Mouse (Mus musculus) embryo, embryonic 10 days (tissue): ENCODE results near the gene Abr.

Experiments
- DNase-seq: peaks from one replicate; pipeline ENCODE4 v3.0.0-alpha.2; 2015; ENCODE audit warnings: low spot score

Abr gene

DNA sequence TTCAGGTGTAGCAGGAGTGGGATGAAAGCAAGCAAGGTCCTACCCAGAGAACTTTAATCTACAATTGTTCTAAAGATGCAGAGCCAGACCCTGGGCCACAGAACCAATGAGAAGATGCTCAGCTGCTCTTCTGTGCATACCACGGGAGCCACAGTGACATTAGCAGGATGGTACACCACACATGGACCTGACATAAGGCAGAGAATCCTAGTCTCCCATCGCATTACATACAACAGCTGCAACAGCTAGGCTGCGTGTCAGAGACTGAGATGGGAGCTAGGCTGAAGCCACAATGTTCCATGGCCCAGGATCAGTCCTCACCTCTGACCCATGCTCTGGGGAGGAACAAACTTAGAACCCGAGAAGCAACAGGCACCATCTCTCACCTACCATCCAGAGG is 104.0 kb downstream of the Abr start:
- no peak for DNase-seq

DNA sequence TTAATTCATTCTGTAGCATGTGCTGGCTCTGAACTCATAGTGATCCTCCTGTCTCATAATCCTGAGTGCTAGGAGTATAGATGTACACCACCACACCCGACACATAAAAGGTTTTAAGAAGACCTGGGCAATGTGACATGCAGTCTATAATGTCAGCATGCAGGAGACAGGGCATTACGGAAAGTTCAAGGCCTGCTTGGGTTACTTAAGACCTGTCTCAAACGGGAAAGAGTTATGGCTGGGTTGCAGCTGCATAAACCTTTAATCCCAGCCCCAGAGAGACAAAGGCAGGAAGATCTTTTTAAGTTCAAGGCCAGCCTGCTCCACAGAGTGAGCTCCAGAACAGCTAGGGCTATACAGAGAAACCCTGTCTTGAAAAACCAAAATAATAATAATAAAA is 105.2 kb downstream of the Abr start:
- DNase-seq, result no peak

DNA sequence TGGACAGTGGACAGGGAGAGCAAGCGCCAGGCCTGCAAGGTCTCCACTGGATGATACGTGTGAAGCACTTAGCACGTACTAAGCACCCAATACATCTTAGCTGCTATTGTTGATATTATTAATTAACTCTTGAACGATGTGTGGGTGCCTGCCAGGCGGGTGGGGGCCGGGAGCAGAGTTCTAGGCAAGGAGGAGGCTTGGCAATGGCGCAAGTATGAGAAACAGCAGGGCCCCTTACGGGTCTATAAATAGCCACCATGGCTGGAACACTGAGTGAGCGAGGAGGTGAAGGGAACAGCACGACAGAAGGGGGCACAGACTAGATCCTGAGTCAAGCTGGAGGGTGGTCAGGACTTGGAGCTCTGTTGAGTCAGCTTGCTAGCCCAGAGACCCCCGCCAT is 107.0 kb downstream of the Abr start:
- DNase-seq, result no peak

DNA sequence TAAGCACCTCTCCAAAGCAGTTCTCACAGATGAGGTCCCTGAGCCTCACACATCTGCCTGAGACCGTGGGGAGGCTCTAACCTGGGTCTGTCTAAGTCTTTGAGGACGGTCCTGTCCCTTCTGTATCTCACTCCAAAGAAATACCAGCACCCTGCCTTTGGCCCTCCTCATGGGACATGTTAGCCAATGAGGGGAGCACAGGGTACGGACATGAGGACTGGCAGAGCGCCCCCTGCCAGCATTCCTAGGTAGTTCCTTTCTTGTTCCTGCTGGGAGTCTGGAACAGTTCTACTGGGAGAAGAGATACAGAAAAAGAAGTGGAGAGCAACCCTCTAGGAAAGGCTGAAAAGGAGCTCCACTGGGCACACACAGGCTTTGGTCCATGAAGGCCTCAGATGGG is 111.1 kb downstream of the Abr start:
- peak; percentile 46 for DNase-seq

DNA sequence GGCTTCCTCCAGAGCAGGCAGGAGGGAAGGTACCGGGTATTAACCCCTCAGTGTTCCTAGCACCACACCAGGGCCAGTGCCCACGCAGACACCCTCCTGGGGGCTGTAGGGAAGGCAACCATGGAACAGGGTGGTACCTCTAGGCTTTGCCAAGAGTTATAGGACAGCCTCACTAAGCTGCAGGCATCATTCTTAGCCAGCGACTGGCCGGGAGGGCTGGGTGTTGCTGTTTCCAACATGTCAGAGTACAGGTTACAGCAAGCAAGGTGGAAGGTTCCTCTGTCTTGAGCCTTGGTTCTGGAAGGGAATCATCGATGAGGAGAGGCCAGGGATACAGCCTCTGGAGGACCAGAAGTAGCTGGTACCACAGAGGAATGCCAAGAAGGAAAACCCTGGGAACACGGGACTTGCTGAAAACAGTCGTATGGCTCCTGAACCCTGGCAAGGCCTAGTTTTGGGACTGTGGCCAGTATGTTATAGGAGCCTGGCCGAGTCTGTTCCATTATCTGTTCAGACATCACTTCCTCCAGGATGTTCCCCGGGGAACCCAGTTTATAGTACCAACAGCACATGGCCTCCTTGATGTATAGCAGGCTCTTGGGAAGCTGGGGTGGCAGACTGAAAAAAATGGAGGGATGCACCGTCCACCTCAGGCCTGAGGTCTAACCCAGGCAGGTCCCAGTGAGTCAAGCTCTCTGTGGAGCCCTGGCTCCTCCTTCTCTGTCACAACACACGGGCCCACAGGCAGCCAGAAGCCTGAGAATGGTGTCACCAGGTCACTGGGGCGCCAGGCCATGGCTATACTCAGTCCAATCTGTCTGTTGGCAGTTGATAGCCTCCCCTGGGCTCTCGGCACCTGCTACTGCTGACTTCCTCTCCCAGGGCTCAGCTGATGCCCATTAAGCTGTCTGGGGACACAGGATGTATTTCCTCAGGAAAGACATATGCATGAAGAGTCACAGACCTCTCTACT is 112.1 kb downstream of the Abr start:
- no peak for DNase-seq

DNA sequence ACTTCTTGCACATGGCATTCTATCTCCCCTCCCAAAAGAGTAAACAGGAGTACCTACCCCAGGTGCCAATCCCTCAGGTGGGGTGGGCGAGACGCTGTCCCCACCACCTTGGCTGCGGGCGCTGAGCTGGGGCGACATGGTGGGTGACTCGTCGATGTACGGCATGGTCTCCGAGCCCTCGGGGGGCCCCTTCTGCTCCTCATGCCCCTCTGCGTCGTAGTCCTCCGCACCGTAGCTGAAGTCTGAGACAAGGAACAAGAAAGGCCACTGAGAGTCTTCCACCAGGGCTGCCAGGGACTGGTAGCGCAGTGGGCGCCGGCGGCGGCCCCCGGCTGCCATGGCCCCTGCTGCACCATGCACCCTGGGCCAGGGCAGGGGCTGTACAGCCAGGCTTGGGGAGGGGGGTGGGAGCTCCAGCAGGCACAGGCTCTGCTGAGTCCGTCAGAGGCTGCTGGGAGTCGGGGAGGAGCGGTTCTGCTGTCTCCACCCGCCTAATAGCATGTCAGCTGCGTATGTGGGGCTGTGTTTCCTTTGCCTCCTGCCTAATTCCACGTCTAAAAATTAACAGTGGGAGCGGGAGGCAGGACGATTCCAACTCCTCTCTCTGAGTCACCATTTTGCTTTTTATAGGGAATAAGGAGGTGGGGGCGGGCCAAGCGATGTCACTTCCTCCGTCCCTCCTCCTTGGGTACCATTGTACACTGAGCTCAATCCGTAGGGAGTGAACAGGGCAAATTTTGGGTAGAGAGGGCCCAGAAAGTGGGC is 113.1 kb downstream of the Abr start:
- no peak for DNase-seq

DNA sequence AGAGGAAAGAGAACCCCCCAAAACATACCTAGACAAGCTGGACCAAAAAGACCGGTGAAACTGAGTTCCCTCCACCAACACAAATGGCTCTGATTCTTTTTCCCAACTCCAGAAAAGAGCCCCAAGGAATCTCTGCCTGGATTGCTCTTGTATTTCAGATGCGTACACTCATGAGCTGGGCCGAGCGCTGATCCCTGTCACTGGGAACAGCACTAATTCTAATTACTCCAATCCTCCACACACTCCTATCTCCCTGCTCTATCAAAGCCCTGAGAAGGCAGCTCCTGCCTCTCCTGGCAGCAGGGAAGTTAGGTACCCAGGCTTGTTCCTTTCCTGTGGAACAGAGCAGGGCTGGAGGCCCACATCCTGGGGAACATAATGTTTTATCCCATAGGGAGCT is 114.0 kb downstream of the Abr start:
- DNase-seq, result no peak

- DNase-seq, result no peak
Measured at GRCm38 (mm10) chr11:76507302-76508124, 114.6 kb downstream of the Abr start.

GRCm38 (mm10) chr11:76506514-76507228 is 115.4 kb downstream of the Abr start:
- DNase-seq, result peak; percentile 72

GRCm38 (mm10) chr11:76505106-76505505 is 117.0 kb downstream of the Abr start:
- no peak for DNase-seq

DNA sequence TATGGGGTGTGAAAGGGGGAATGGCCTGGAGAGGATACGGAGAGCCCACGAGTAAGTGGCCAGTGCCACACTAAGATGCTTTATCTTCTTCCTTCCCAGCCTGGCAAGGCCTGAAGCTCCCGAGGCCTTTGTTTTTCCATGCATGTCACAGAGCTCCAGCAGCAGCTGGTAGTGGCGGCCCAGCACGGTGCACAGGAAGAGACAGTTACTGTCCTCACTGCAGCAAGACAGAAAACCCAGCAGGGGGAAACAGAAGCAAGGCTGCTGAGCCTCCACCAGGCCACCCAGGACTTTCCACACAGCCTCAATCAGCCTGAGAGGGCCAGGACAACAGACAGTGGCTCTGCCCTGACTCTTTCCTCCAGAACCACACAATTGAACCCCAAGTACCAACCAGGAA is 118.1 kb downstream of the Abr start:
- no peak for DNase-seq

DNA sequence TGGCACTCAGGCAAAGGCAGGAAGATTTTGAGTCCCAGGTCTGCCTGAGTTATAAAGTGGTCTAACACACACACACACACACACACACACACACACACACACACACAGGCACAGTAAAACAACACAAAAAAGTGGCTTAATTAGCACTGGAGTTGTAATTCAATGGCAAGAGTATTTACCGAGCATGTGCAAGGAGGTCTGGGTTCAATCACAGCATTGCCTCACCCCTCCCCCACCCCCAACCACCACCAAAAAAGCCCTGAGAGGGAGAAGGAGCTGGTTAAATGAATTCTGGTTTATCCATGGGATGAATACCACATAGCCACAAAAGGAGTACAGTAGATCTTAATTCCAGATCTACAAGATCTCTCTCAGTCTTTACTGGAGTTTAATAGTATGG is 122.1 kb downstream of the Abr start:
- no peak for DNase-seq

DNA sequence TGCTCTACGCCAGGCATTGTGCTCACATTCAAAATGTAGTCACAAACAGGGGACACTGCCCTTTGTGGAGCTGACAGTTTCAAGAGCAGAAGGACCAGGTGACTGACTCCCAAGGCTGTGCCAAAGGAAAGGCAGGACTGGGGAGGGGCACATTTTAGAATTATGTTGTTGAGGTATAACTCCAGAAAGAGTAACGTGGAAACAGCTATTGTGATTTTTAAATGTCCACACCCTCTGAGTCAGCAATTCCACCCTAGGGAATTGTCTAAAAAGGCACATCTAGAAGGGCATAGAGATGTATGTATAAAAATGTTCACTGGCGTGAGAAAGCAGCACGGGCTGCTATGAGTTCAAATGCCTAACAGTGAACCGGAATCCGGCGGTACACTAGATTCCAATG is 122.5 kb downstream of the Abr start:
- no peak for DNase-seq

DNA sequence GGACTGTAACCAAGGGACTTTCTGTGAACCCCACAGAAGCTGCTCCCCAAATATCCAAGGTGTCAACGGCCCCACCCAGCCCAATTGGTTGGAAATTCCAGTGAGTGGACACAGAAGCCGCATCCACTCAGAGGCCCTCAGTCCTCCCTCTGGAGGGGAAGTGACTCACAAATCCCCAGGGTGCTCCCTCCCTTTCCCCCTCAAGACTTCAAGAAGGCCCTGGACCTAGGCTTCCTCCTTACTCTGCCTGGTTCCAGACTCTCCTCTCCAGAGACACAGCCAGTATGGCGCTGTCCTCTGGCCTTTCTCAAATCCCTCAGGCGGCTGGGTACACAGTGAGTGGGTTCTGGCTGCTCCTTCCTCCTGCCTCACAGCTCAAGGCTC is 124.4 kb downstream of the Abr start:
- DNase-seq, result no peak

DNA sequence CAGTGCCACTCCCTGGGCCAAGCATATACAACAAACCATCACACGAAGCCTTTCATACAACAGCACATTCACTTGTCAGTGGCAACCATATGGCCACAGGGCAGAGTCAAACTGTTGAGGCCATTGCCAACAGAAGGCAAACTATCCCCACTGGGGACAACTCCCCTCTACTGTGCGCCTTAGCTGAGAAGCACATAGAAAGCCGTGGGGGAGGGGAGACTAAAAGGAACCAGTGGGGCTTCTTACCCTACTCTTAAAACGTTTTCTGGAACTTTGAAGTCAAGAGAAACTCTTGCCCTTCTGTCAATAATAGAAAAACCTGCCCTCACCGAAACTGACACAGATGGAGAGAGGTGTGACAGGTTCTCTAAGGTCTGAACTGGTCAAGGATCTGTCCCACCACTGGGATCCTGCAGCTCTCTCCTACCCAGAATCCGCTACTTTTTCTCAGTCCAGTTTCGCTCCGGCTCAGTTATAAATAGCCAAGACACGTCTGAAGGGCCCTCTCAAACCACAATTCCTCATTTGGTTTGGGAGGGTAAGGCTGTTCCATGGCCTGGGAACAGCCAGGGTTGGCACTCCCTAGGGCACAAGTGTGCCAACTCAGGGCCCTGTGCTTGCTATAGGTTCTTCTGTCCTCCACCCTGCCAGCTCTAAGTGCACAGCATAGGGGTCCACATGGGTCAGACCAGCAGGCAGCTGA is 124.9 kb downstream of the Abr start:
- DNase-seq, result no peak

GRCm38 (mm10) chr11:76496086-76496771 is 125.9 kb downstream of the Abr start:
- DNase-seq, result peak; percentile 65

- DNase-seq, result no peak
Measured at GRCm38 (mm10) chr11:76495127-76496028, 126.7 kb downstream of the Abr start.

DNA sequence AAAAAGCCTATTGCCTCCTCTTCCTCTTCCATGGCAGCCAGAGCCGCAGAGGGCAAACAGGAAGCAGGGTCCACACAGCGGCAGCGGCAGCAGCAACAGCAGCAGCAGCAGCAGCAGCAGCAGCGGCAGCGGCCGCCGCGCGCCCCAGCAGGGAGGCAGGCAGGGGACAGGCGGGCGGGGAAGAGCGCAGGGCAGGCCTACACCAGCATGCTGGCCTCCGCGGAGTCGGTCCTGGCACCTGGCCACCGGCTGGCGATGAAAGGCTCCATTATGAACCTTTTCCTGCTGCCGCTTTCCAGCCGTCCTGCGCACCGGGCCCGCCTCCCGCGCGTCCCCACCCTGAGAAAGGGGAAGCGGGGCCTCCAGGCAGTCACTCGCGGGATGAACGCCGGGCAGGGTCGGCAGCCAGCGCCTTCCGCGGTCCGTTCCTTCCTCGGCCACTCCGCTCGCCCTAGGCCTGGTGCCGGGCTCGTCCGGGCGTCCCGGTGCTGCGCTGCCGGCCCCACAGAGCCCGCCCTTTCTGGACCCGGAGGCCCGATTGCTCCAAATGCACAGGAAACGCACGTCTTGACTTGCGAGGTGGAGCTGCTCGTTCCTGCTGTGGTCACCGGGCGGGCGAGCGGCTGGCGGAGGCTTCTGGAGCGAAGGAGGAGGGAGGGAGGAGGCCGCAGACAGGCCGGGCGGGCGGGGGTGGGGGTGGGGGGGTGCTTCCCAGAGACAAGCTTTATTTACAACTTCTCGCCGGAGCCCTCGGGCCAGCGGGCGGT is 127.6 kb downstream of the Abr start:
- peak; percentile 76 for DNase-seq
